Mouse (Mus musculus): ENCODE measurements around the gene Osbpl6. TPM values are rescaled to one million over a fixed set of nuclear protein-coding genes. Genes with fewer than 3 reads are reported as not detected.

Gene Osbpl6
- total and polyA plus RNA-seq, 3 experiments, result 0.04 TPM; not detected in 2

GRCm38 (mm10) chr2:76468204-76468603 is 61.9 kb downstream of the Osbpl6 start:
- DNase-seq (ENCODE audit: low read depth, low spot score), result no peak

DNA sequence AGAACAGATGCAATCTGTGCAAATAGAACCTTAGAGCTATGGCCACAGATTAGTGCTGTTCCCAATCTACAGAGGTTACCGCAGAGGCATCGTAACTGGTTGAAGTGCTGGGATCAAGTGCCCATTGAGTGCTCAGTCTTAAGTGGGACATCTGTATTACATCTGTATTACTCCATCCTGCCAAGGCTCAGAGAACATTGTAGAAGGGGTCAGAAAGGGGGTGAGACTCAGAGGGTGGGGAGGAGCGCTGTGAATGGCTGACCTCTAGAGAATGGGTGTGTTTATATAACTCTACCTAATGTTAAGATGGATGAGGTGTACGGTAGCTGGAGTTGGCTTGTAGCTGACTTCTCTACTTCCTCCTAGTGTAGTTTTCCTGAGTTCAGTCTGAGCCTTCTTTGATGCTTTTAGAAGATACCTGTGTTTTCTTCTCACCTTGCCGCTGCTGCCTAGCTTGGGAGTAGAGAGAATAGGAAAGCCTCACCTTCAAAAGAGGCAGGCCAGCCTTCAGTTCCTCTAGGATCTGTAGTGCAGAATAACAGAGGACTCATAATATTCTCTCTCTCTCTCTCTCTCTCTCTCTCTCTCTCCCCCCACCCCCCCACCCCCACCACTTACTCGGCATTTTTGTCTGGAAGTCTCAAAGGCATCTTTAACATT is 62.9 kb downstream of the Osbpl6 start:
- Histone ChIP-seq H3K27ac (ENCODE audit: control insufficient read depth, low read depth, low read length) (no peak overlapping the region), H3K27me3 (ENCODE audit: control insufficient read depth in 1 of 2, insufficient read depth in 2 of 2, low read length in 2 of 2) (no peaks in the 10 kb centered on the region), H3K9me3 (replicated peaks; ENCODE audit: insufficient read depth, low read length) (no peaks in the 10 kb centered on the region), H3K9ac (ENCODE audit: control insufficient read depth, low read depth, low read length, poor library complexity, severe bottlenecking) (no peak overlapping the region), H3K4me3 (ENCODE audit: control insufficient read depth in 1 of 2, insufficient read depth in 1 of 2, low read depth in 2 of 2, low read length in 2 of 2) (no peak overlapping the region), H3K79me2 (ENCODE audit: control insufficient read depth, insufficient read depth, low read length, poor library complexity) (no peaks in the 10 kb centered on the region), H3K4me1 (ENCODE audit: control insufficient read depth in 1 of 2, insufficient read depth in 2 of 2, low read length in 2 of 2) (no peaks in the 10 kb centered on the region), H3K36me3 (ENCODE audit: control insufficient read depth in 1 of 2, insufficient read depth in 2 of 2, low read length in 2 of 2) (no peaks in the 10 kb centered on the region)
- TF ChIP-seq USF2 (IDR thresholded peaks at IDR 0.05; ENCODE audit: borderline replicate concordance in 1 of 2, insufficient read depth in 1 of 2, low read depth in 1 of 2, low read length in 2 of 2) (no peak), ZC3H11A (IDR thresholded peaks at IDR 0.05; ENCODE audit: low read depth, low read length) (no peak), GABPA (IDR thresholded peaks at IDR 0.05; ENCODE audit: low read depth, low read length) (no peak), UBTF (IDR thresholded peaks at IDR 0.05; ENCODE audit: borderline replicate concordance, insufficient read depth, low read depth, low read length) (no peak), NELFE (IDR thresholded peaks at IDR 0.05; ENCODE audit: low read depth, low read length) (no peak), ZNF384 (IDR thresholded peaks at IDR 0.05; ENCODE audit: low read depth, low read length) (no peak), GATA1 (IDR thresholded peaks at IDR 0.05; ENCODE audit: low read depth, low read length) (no peak), RCOR1 (IDR thresholded peaks at IDR 0.05; ENCODE audit: low read depth, low read length) (no peak), ELF1 (IDR thresholded peaks at IDR 0.05; ENCODE audit: low read depth, low read length) (no peak), MYB (IDR thresholded peaks at IDR 0.05; ENCODE audit: low read depth, low read length) (no peak), MYC (IDR thresholded peaks at IDR 0.05; ENCODE audit: low read depth, low read length) (no peak), POLR2AphosphoS2 (IDR thresholded peaks at IDR 0.05; ENCODE audit: low read length) (no peak)
- DNase-seq (ENCODE audit: low read depth, low spot score), result no peak

More at GRCm38 (mm10) chr2:76468204-76468603, 61.9 kb downstream of the Osbpl6 start:
- H3K9ac ChIP-seq (ENCODE audit: control insufficient read depth, low read depth, low read length, poor library complexity, severe bottlenecking), result no peak overlapping the region
- H3K4me1 ChIP-seq (ENCODE audit: control insufficient read depth in 1 of 2, insufficient read depth in 2 of 2, low read length in 2 of 2), result no peaks in the 10 kb centered on the region
- no peaks in the 10 kb centered on the region for H3K79me2 ChIP-seq (ENCODE audit: control insufficient read depth, insufficient read depth, low read length, poor library complexity)
- H3K4me3 ChIP-seq (ENCODE audit: control insufficient read depth in 1 of 2, insufficient read depth in 1 of 2, low read depth in 2 of 2, low read length in 2 of 2), result no peak overlapping the region
- TF ChIP-seq MXI1 (IDR thresholded peaks at IDR 0.05; ENCODE audit: low read depth, low read length) (no peak), EP300 (IDR thresholded peaks at IDR 0.05; ENCODE audit: low read depth in 1 of 2, low read length in 2 of 2) (no peak), CHD2 (IDR thresholded peaks at IDR 0.05; ENCODE audit: low read length) (no peak), MAFK (IDR thresholded peaks at IDR 0.05; ENCODE audit: borderline replicate concordance, low read depth, low read length) (no peak), MEF2A (IDR thresholded peaks at IDR 0.05; ENCODE audit: extremely low read depth, insufficient replicate concordance, low read depth, low read length, poor library complexity, severe bottlenecking) (no peak), ELF1 (IDR thresholded peaks at IDR 0.05; ENCODE audit: low read depth, low read length) (no peak), E2F4 (IDR thresholded peaks at IDR 0.05; ENCODE audit: borderline replicate concordance, low read depth, low read length) (no peak), USF2 (IDR thresholded peaks at IDR 0.05; ENCODE audit: borderline replicate concordance in 1 of 2, insufficient read depth in 1 of 2, low read depth in 1 of 2, low read length in 2 of 2) (no peak), NRF1 (IDR thresholded peaks at IDR 0.05; ENCODE audit: insufficient read depth, low read depth, low read length, poor library complexity, severe bottlenecking) (no peak), RCOR1 (IDR thresholded peaks at IDR 0.05; ENCODE audit: low read depth, low read length) (no peak), ZMIZ1 (IDR thresholded peaks at IDR 0.05; ENCODE audit: low read depth, low read length) (no peak), UBTF (IDR thresholded peaks at IDR 0.05; ENCODE audit: borderline replicate concordance, insufficient read depth, low read depth, low read length) (no peak), ZNF384 (IDR thresholded peaks at IDR 0.05; ENCODE audit: low read depth, low read length) (no peak), CTCF (IDR thresholded peaks at IDR 0.05 in 2 of 3, conservative IDR thresholded peaks at IDR 0.05 in 1 of 3; ENCODE audit: control insufficient read depth in 1 of 3, insufficient read depth in 1 of 3, low read depth in 2 of 3, low read length in 3 of 3, poor library complexity in 1 of 3, severe bottlenecking in 1 of 3) (no peak), MYB (IDR thresholded peaks at IDR 0.05; ENCODE audit: low read depth, low read length) (no peak), TCF12 (IDR thresholded peaks at IDR 0.05; ENCODE audit: low read depth, low read length) (no peak), POLR2AphosphoS2 (IDR thresholded peaks at IDR 0.05; ENCODE audit: low read length) (no peak), ZKSCAN1 (IDR thresholded peaks at IDR 0.05; ENCODE audit: low read depth, low read length) (no peak), TAL1 (IDR thresholded peaks at IDR 0.05; ENCODE audit: low read length) (no peak), NELFE (IDR thresholded peaks at IDR 0.05; ENCODE audit: low read depth, low read length) (no peak)
- H3K9me3 ChIP-seq (replicated peaks; ENCODE audit: insufficient read depth, low read length), result no peaks in the 10 kb centered on the region
- H3K36me3 ChIP-seq (ENCODE audit: control insufficient read depth in 1 of 2, insufficient read depth in 2 of 2, low read length in 2 of 2), result no peaks in the 10 kb centered on the region
- no peak overlapping the region for H3K27ac ChIP-seq (ENCODE audit: control insufficient read depth, low read depth, low read length)
- no peaks in the 10 kb centered on the region for H3K27me3 ChIP-seq (ENCODE audit: control insufficient read depth in 1 of 2, insufficient read depth in 2 of 2, low read length in 2 of 2)

Measured in MEL (cell line).